Mouse (Mus musculus): ENCODE measurements around the gene Ahdc1. TPM values are rescaled to one million over a fixed set of nuclear protein-coding genes. Genes with fewer than 3 reads are reported as not detected.

The Ahdc1 gene
- 10.2 and 10.5 TPM in 2 replicates for polyA plus RNA-seq (2014; fragmentation: Nextera tagmentation; extraction: Ambion mirVana)

- DNase-seq (ENCODE audit: low spot score) (peak; percentile 97), ATAC-seq (ENCODE audit: insufficient number of reproducible peaks, low FRiP score, low TSS enrichment, low read depth) (peak; percentile 76)
- Histone ChIP-seq H3K36me3 (ENCODE audit: control insufficient read depth, insufficient read depth, low read length) (no peaks in the 10 kb centered on the region), H3K4me3 (ENCODE audit: low read depth, low read length) (peak within 1 kb of the TSS; percentile 98), H3K9ac (ENCODE audit: low read length) (peak within 1 kb of the TSS; percentile 99), H3K4me2 (ENCODE audit: low read depth, severe bottlenecking) (peak within 1 kb of the TSS; percentile 97), H3K27me3 (ENCODE audit: control insufficient read depth, insufficient read depth, low read length) (no peaks in the 10 kb centered on the region), H3K9me3 (ENCODE audit: control insufficient read depth, low read length) (no peaks in the 10 kb centered on the region), H3K27ac (replicated peaks; ENCODE audit: low read depth, low read length) (peak within 1 kb of the TSS; percentile 95), H3K4me1 (ENCODE audit: control insufficient read depth, insufficient read depth, low read length) (peaks cover 48% of the 10 kb centered on the region)
- WGBS: under 1% methylated on average over 66 of the region's 66 CpGs
These were observed at the start of gene Ahdc1 for GRCm38 (mm10) chr4:133011028-133011820. TSS of gene Ahdc1 (plus strand) at chr4:133011260.

DNA sequence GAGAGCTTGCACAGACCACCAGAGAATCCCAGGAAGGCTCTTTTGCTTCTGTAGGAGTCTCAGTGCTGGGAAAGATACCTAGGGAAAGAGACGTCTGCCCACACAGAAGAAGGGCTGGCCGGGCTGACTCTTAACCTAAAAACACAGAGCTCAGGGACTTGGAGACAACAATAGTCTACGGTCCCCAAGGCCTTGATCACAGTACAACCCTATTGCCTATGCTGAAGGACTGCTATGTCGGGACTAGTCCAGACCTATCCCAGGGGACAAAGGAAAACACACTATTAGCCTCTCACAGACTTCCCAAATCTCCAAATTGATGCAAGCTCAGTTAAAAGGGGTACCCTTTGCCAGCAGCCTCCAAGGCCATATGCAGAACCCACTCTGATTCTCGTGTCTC, 49.2 kb upstream of the Ahdc1 start:
- no peak overlapping the region for H3K4me3 ChIP-seq (ENCODE audit: low read depth, low read length)
- ATAC-seq (ENCODE audit: insufficient number of reproducible peaks, low FRiP score, low TSS enrichment, low read depth) (no peak), DNase-seq (ENCODE audit: low spot score) (no peak)
- no peak overlapping the region for H3K9ac ChIP-seq (ENCODE audit: low read length)
- H3K36me3 ChIP-seq (ENCODE audit: control insufficient read depth, insufficient read depth, low read length): no peaks in the 10 kb centered on the region
- peaks cover 39% of the 10 kb centered on the region for H3K4me1 ChIP-seq (ENCODE audit: control insufficient read depth, insufficient read depth, low read length)
- WGBS: 76% methylated on average over 5 of the region's 5 CpGs
- H3K27ac ChIP-seq (replicated peaks; ENCODE audit: low read depth, low read length): no peak overlapping the region; the same call in 1 of the 2 replicates
- no peak overlapping the region for H3K4me2 ChIP-seq (ENCODE audit: low read depth, severe bottlenecking)
- H3K9me3 ChIP-seq (ENCODE audit: control insufficient read depth, low read length): no peaks in the 10 kb centered on the region
- no peaks in the 10 kb centered on the region for H3K27me3 ChIP-seq (ENCODE audit: control insufficient read depth, insufficient read depth, low read length)

DNA sequence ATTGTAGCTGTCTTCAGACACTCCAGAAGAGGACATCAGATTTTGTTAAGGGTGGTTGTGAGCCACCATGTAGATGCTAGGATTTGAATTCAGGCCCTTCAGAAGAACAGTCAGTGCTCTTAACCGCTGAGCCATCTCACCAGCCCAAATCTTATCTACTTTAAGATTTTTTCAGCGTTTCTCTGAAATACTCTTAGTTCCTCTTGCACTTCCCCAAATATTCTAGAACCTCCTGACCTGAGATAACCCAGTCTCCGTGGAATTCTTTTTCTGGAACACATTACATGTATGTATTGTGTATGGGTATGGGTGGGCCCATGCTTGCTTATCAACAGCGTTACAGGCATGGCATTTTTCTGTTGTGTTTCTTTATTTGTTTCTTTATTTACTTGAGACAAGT, 48.4 kb upstream of the Ahdc1 start:
- ATAC-seq (ENCODE audit: insufficient number of reproducible peaks, low FRiP score, low TSS enrichment, low read depth) (no peak), DNase-seq (ENCODE audit: low spot score) (no peak)
- H3K27ac ChIP-seq (replicated peaks; ENCODE audit: low read depth, low read length): no peak overlapping the region
- no peaks in the 10 kb centered on the region for H3K9me3 ChIP-seq (ENCODE audit: control insufficient read depth, low read length)
- no peak overlapping the region for H3K9ac ChIP-seq (ENCODE audit: low read length)
- peaks cover 39% of the 10 kb centered on the region for H3K4me1 ChIP-seq (ENCODE audit: control insufficient read depth, insufficient read depth, low read length)
- H3K4me2 ChIP-seq (ENCODE audit: low read depth, severe bottlenecking): no peak overlapping the region
- WGBS: 95% methylated on average over 4 of the region's 4 CpGs
- H3K36me3 ChIP-seq (ENCODE audit: control insufficient read depth, insufficient read depth, low read length): no peaks in the 10 kb centered on the region
- H3K4me3 ChIP-seq (ENCODE audit: low read depth, low read length): no peak overlapping the region
- H3K27me3 ChIP-seq (ENCODE audit: control insufficient read depth, insufficient read depth, low read length): no peaks in the 10 kb centered on the region

DNA sequence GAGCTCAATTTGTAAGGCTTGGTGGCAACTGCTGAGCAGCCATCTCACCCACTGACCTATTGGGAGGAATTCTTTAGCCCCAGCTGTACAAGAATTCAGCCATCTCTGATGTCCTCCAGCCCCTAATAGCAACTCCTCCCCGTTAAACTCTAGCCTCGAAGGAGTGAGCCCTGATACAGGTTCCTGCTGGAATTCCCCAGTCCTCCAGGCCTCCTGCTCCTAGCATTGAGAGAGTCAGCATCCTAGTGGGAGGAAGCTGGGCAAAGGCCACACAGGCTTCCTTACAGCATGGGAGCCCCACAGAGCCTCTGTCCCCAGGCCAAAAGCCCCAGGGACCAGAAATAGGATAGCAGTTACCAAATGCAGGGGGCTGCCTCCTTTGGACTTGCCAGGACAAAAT, 47.6 kb upstream of the Ahdc1 start:
- no peak for DNase-seq (ENCODE audit: low spot score)
- H3K9ac ChIP-seq (ENCODE audit: low read length): 0 out of 2 replicates have a peak overlapping the region, but pooled peaks have one; percentile 7
- no peaks in the 10 kb centered on the region for H3K9me3 ChIP-seq (ENCODE audit: control insufficient read depth, low read length)
- no peak overlapping the region for H3K4me2 ChIP-seq (ENCODE audit: low read depth, severe bottlenecking)
- no peak for ATAC-seq (ENCODE audit: insufficient number of reproducible peaks, low FRiP score, low TSS enrichment, low read depth)
- H3K27me3 ChIP-seq (ENCODE audit: control insufficient read depth, insufficient read depth, low read length): no peaks in the 10 kb centered on the region
- H3K36me3 ChIP-seq (ENCODE audit: control insufficient read depth, insufficient read depth, low read length): no peaks in the 10 kb centered on the region
- H3K4me1 ChIP-seq (ENCODE audit: control insufficient read depth, insufficient read depth, low read length): peaks cover 38% of the 10 kb centered on the region
- 26% methylated on average over 2 of the region's 2 CpGs for WGBS
- peak overlapping the region; percentile 36; the same call in 1 of the 2 replicates for H3K27ac ChIP-seq (replicated peaks; ENCODE audit: low read depth, low read length)
- no peak overlapping the region for H3K4me3 ChIP-seq (ENCODE audit: low read depth, low read length)

DNA sequence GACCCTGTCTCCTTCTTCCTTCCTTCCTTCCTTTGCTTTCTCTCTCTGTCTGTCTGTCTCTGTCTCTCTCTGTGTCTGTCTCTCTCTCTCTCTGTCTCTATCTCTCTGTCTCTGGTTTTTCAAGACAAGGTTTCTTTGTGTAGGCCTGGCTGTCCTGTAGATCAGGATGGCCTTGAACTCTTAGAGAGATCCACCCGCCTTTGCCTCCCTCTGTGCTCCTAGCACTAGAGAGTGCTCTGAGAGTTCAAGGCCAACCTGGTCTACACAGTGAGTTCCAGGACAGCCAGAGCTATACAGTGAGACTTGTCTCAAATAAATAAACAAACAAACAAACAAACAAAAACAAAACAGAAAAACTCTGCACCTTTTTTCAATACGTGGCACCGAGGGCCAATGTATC, 47.0 kb upstream of the Ahdc1 start:
- no peaks in the 10 kb centered on the region for H3K36me3 ChIP-seq (ENCODE audit: control insufficient read depth, insufficient read depth, low read length)
- H3K27ac ChIP-seq (replicated peaks; ENCODE audit: low read depth, low read length): peak overlapping the region; percentile 36; the same call in 1 of the 2 replicates
- no peak overlapping the region for H3K9ac ChIP-seq (ENCODE audit: low read length)
- DNase-seq (ENCODE audit: low spot score): no peak
- H3K4me3 ChIP-seq (ENCODE audit: low read depth, low read length): no peak overlapping the region
- H3K4me2 ChIP-seq (ENCODE audit: low read depth, severe bottlenecking): no peak overlapping the region
- no peaks in the 10 kb centered on the region for H3K9me3 ChIP-seq (ENCODE audit: control insufficient read depth, low read length)
- 44% methylated on average over 3 of the region's 3 CpGs for WGBS
- no peak for ATAC-seq (ENCODE audit: insufficient number of reproducible peaks, low FRiP score, low TSS enrichment, low read depth)
- no peaks in the 10 kb centered on the region for H3K27me3 ChIP-seq (ENCODE audit: control insufficient read depth, insufficient read depth, low read length)
- peaks cover 32% of the 10 kb centered on the region for H3K4me1 ChIP-seq (ENCODE audit: control insufficient read depth, insufficient read depth, low read length)

DNA sequence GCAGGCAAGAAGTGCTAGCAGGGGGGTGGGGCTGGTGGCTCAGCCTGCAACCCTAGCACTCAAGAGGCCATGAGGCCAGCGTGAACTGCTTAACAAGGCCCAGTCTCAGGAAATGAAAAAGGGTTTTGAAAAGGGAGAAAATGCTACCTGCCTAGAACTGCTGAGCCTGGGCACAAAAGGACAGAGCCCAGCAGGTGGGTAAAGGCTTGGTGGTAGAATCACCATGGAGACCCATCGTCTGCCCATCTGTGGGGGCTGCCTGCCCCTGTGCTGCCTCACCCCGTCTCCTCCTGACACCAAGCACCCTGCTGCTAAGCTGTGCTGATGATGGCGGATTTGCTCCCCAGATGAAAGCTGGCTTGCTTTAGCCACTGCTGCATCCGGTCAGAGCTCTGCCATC, 46.6 kb upstream of the Ahdc1 start:
- Histone ChIP-seq H3K27me3 (ENCODE audit: control insufficient read depth, insufficient read depth, low read length) (no peaks in the 10 kb centered on the region), H3K27ac (replicated peaks; ENCODE audit: low read depth, low read length) (peak overlapping the region; percentile 62), H3K36me3 (ENCODE audit: control insufficient read depth, insufficient read depth, low read length) (no peaks in the 10 kb centered on the region), H3K9me3 (ENCODE audit: control insufficient read depth, low read length) (no peaks in the 10 kb centered on the region), H3K4me1 (ENCODE audit: control insufficient read depth, insufficient read depth, low read length) (peaks cover 28% of the 10 kb centered on the region), H3K9ac (ENCODE audit: low read length) (no peak overlapping the region; the same call in 1 of the 2 replicates), H3K4me3 (ENCODE audit: low read depth, low read length) (no peak overlapping the region), H3K4me2 (ENCODE audit: low read depth, severe bottlenecking) (no peak overlapping the region)
- no peak for ATAC-seq (ENCODE audit: insufficient number of reproducible peaks, low FRiP score, low TSS enrichment, low read depth)
- DNase-seq (ENCODE audit: low spot score): no peak
- WGBS: 24% methylated on average over 5 of the region's 5 CpGs

GRCm38 (mm10) chr4:132968105-132968938, 42.7 kb upstream of the Ahdc1 start:
- no peaks in the 10 kb centered on the region for H3K27me3 ChIP-seq (ENCODE audit: control insufficient read depth, insufficient read depth, low read length)
- no peak overlapping the region for H3K27ac ChIP-seq (replicated peaks; ENCODE audit: low read depth, low read length)
- WGBS: 62% methylated on average over 6 of the region's 6 CpGs

DNA sequence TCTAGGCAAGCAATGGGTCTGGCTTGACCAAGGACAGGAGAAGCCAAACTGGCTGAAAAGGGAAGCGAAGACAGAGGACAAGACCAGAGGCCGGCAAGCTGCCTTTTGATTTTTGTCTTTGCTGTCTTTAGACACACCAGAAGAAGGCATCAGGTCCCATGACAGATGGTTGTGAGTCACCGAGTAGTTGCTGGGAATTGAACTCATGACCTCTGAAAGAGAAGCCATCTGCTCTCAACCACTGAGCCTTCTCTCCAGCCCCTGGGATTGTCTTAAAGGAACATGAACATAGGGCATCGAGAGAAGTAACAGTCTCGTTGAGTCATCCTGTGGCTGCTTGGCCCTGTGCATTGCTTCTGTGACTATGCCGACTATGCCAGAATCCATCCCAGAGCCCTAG, 39.5 kb upstream of the Ahdc1 start:
- no peak overlapping the region for H3K4me2 ChIP-seq (ENCODE audit: low read depth, severe bottlenecking)
- no peak overlapping the region for H3K4me3 ChIP-seq (ENCODE audit: low read depth, low read length)
- 69% methylated on average over 6 of the region's 6 CpGs for WGBS
- no peaks in the 10 kb centered on the region for H3K9me3 ChIP-seq (ENCODE audit: control insufficient read depth, low read length)
- peaks cover 14% of the 10 kb centered on the region for H3K4me1 ChIP-seq (ENCODE audit: control insufficient read depth, insufficient read depth, low read length)
- DNase-seq (ENCODE audit: low spot score) (no peak), ATAC-seq (ENCODE audit: insufficient number of reproducible peaks, low FRiP score, low TSS enrichment, low read depth) (no peak)
- no peak overlapping the region for H3K27ac ChIP-seq (replicated peaks; ENCODE audit: low read depth, low read length)
- 0 out of 2 replicates have a peak, but pooled peaks cover 4% of the 10 kb centered on the region for H3K27me3 ChIP-seq (ENCODE audit: control insufficient read depth, insufficient read depth, low read length)
- H3K9ac ChIP-seq (ENCODE audit: low read length): no peak overlapping the region
- H3K36me3 ChIP-seq (ENCODE audit: control insufficient read depth, insufficient read depth, low read length): no peaks in the 10 kb centered on the region

More at GRCm38 (mm10) chr4:132968105-132968938, 42.7 kb upstream of the Ahdc1 start:
- DNase-seq (ENCODE audit: low spot score) (no peak), ATAC-seq (ENCODE audit: insufficient number of reproducible peaks, low FRiP score, low TSS enrichment, low read depth) (no peak)
- H3K9me3 ChIP-seq (ENCODE audit: control insufficient read depth, low read length): no peaks in the 10 kb centered on the region
- no peak overlapping the region for H3K4me2 ChIP-seq (ENCODE audit: low read depth, severe bottlenecking)
- peaks cover 14% of the 10 kb centered on the region for H3K4me1 ChIP-seq (ENCODE audit: control insufficient read depth, insufficient read depth, low read length)
- H3K4me3 ChIP-seq (ENCODE audit: low read depth, low read length): no peak overlapping the region
- H3K36me3 ChIP-seq (ENCODE audit: control insufficient read depth, insufficient read depth, low read length): no peaks in the 10 kb centered on the region
- H3K9ac ChIP-seq (ENCODE audit: low read length): no peak overlapping the region

Data from limb, embryonic 11.5 days (tissue).